Mouse (Mus musculus): ENCODE data around the gene Mboat7. TPM values are rescaled to one million over a fixed set of nuclear protein-coding genes. Genes with fewer than 3 reads are reported as not detected.

The Mboat7 gene
- polyA plus RNA-seq, 1 experiment = 57.0 TPM

DNA sequence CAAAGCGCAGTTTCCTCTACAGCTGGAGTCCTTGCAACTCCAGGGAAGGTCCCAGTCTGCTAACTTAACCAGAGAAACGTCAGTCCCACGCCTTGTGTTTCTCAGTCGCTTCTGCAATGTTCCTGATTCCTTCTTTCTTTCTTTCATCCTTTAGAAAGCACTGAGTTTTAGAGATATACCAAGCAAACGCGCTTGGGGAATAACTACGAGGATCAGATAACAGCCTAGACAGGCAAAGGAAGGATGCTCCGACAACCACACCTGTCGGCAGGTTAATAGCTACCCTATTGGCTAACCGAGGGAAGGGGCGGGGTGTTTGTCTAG lies 49.0 kb downstream of the Mboat7 start:
- Histone ChIP-seq H3K27me3 (ENCODE audit: control insufficient read depth, insufficient read depth, low read length) (no peaks in the 10 kb centered on the region), H3K27ac (ENCODE audit: insufficient read depth, low read length) (peak overlapping the region; percentile 53), H3K4me3 (ENCODE audit: extremely low read depth, insufficient read depth, insufficient read length) (peak overlapping the region; percentile 34; the same call in 1 of the 2 replicates), H3K36me3 (ENCODE audit: control insufficient read depth, insufficient read depth, low read length) (peaks cover 11% of the 10 kb centered on the region), H3K4me1 (ENCODE audit: control insufficient read depth, insufficient read depth, insufficient read length) (peaks cover 12% of the 10 kb centered on the region; the same call in 1 of the 2 replicates)
- 1% methylated on average over 11 of the region's 11 CpGs for WGBS
- no peak for TF ChIP-seq CTCF (IDR thresholded peaks at IDR 0.05; ENCODE audit: extremely low read depth, insufficient read depth, insufficient read length, insufficient replicate concordance)
- TF ChIP-seq POLR2A (IDR thresholded peaks at IDR 0.05; ENCODE audit: low read depth, low read length) = no peak
- peak in 1 of 2 experiments; percentile 91 for DNase-seq (ENCODE audit: low read depth in 1 of 2, low spot score in 2 of 2)

DNA sequence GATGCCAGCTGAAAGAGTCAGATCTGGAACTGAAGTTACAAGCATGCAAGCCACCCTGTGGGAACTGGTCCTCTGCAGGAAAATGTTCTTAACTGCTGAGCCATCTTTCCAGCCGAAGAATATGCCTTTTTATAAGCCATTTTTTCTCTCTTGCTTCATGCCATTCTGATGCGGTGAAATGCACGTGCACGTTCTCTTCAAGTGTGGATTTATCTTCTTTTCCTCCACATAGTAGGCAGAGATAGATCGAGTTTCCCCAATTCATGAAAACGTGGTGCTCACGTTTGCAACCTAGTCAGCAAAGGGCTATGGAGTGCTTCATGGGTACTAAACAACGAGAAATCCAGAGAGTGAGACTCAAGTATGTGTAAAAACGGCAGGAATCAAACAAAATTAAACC lies 49.5 kb downstream of the Mboat7 start:
- H3K4me3 ChIP-seq (ENCODE audit: extremely low read depth, insufficient read depth, insufficient read length) = no peak overlapping the region
- no peak overlapping the region for H3K27ac ChIP-seq (ENCODE audit: insufficient read depth, low read length)
- H3K36me3 ChIP-seq (ENCODE audit: control insufficient read depth, insufficient read depth, low read length) = peaks cover 12% of the 10 kb centered on the region
- H3K27me3 ChIP-seq (ENCODE audit: control insufficient read depth, insufficient read depth, low read length) = no peaks in the 10 kb centered on the region
- H3K4me1 ChIP-seq (ENCODE audit: control insufficient read depth, insufficient read depth, insufficient read length) = peaks cover 12% of the 10 kb centered on the region; the same call in 1 of the 2 replicates
- DNase-seq (ENCODE audit: low read depth in 1 of 2, low spot score in 2 of 2) = no peak
- 9% methylated on average over 9 of the region's 9 CpGs for WGBS
- TF ChIP-seq CTCF (IDR thresholded peaks at IDR 0.05; ENCODE audit: extremely low read depth, insufficient read depth, insufficient read length, insufficient replicate concordance) = no peak
- no peak for TF ChIP-seq POLR2A (IDR thresholded peaks at IDR 0.05; ENCODE audit: low read depth, low read length)

DNA sequence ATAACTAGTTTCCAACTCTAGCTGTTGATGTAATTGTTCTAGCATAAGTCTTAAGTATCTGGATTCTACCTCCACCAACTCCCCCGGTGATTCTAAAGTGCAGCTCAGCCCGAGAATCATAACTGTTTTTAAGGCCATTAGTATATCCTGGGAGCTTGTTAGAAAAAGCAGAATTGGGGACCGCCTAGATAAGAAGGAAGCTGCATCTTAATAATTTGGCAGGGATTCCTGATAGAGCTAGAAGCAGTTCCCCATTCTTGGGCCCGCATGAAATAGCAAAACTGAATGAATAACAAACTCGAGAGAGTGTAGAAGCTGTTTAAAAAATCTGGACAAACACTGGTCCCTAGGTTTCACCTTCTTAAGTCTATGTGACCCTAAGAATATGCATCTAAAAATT lies 49.9 kb downstream of the Mboat7 start:
- no peak overlapping the region for H3K27ac ChIP-seq (ENCODE audit: insufficient read depth, low read length)
- 21% methylated on average over 5 of the region's 5 CpGs for WGBS
- DNase-seq (ENCODE audit: low read depth in 1 of 2, low spot score in 2 of 2) = no peak
- TF ChIP-seq CTCF (IDR thresholded peaks at IDR 0.05; ENCODE audit: extremely low read depth, insufficient read depth, insufficient read length, insufficient replicate concordance) (no peak), POLR2A (IDR thresholded peaks at IDR 0.05; ENCODE audit: low read depth, low read length) (no peak)
- H3K4me1 ChIP-seq (ENCODE audit: control insufficient read depth, insufficient read depth, insufficient read length) = peaks cover 12% of the 10 kb centered on the region; the same call in 1 of the 2 replicates
- peaks cover 17% of the 10 kb centered on the region for H3K36me3 ChIP-seq (ENCODE audit: control insufficient read depth, insufficient read depth, low read length)
- H3K27me3 ChIP-seq (ENCODE audit: control insufficient read depth, insufficient read depth, low read length) = no peaks in the 10 kb centered on the region
- H3K4me3 ChIP-seq (ENCODE audit: extremely low read depth, insufficient read depth, insufficient read length) = no peak overlapping the region

DNA sequence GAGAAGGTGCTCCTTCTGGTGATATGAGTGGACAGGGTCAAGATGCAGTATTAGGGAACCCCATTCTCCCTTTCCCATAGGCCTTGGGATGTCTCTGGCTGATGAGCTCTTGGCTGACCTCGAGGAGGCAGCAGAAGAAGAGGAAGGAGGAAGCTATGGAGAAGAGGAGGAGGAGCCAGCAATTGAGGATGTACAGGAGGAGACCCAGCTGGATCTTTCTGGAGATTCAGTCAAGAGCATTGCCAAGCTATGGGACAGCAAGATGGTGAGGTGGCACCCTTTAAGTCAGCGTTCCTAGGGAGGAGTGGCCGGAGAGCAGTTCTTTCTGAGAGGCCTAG lies 62.9 kb downstream of the Mboat7 start:
- 47% methylated on average over 3 of the region's 3 CpGs for WGBS
- TF ChIP-seq POLR2A (IDR thresholded peaks at IDR 0.05; ENCODE audit: low read depth, low read length) (no peak), CTCF (IDR thresholded peaks at IDR 0.05; ENCODE audit: extremely low read depth, insufficient read depth, insufficient read length, insufficient replicate concordance) (no peak)
- no peak for DNase-seq (ENCODE audit: low read depth in 1 of 2, low spot score in 2 of 2)
- Histone ChIP-seq H3K27ac (ENCODE audit: insufficient read depth, low read length) (no peak overlapping the region), H3K27me3 (ENCODE audit: control insufficient read depth, insufficient read depth, low read length) (no peaks in the 10 kb centered on the region), H3K36me3 (ENCODE audit: control insufficient read depth, insufficient read depth, low read length) (peaks cover 7% of the 10 kb centered on the region), H3K4me1 (ENCODE audit: control insufficient read depth, insufficient read depth, insufficient read length) (peaks cover 13% of the 10 kb centered on the region; the same call in 1 of the 2 replicates), H3K4me3 (ENCODE audit: extremely low read depth, insufficient read depth, insufficient read length) (peak overlapping the region; percentile 64; the same call in 1 of the 2 replicates)

DNA sequence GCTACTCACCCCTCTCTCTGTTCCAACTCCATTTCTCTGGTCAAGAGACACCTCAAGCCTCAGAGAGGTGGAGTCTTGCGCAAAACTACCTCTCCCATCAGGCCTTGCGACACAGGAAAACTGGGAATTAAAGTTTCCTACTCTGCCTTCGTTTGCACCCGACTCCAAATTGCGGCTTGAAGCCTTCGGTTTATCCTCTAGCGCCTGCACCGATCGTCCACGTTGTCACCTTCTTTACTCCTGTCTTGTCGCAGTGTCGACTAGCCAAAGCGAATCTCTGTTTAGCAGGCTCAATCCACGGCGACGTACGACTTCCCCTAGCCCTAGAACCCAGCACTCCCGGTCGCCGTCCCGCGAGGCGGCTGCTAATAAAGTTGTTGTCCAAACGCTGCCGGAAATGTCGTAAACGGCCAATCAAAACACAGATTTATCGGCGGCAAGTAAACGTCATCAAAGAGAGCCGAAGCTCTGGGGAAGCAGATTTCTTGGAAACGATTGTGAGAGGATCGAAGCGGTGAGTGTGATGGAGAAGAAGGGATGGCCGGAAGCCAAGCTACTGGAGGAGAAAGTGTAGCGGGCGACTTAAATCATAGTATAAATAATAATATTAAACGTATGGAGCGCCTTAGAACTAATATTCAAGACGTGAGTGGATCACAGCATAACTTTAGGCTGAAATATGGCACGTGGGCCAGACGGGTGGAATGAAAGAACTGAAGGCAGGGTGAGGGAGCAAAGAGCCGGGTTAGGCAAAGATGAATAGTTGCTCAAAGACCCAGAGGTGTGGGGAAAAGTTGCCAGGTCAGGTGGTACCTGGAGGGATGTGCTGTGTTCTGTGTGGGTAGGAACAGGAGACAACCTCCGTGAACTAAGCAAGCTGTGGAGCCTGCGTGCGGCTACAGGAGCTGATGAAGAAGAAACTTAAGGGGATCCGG lies 63.5 kb downstream of the Mboat7 start, which contains the start of the genes Tfpt and Prpf31:
Tfpt (minus strand) TSS at position 387 of the 935 bp plus-strand sequence.
Prpf31 (plus strand) TSS at position 443 of the 935 bp plus-strand sequence.
- peak; percentile 89 for DNase-seq (ENCODE audit: low read depth in 1 of 2, low spot score in 2 of 2)
- TF ChIP-seq CTCF (IDR thresholded peaks at IDR 0.05; ENCODE audit: extremely low read depth, insufficient read depth, insufficient read length, insufficient replicate concordance) (no peak), POLR2A (IDR thresholded peaks at IDR 0.05; ENCODE audit: low read depth, low read length) (peak; percentile 2; the same call in 1 of the 2 replicates)
- H3K27ac ChIP-seq (ENCODE audit: insufficient read depth, low read length) = peak within 1 kb of the TSS; percentile 85
- H3K4me1 ChIP-seq (ENCODE audit: control insufficient read depth, insufficient read depth, insufficient read length) = peaks cover 13% of the 10 kb centered on the region; the same call in 1 of the 2 replicates
- peak within 1 kb of the TSS; percentile 64 for H3K4me3 ChIP-seq (ENCODE audit: extremely low read depth, insufficient read depth, insufficient read length)
- WGBS = under 1% methylated on average over 47 of the region's 47 CpGs
- no peaks in the 10 kb centered on the region for H3K27me3 ChIP-seq (ENCODE audit: control insufficient read depth, insufficient read depth, low read length)
- peaks cover 3% of the 10 kb centered on the region for H3K36me3 ChIP-seq (ENCODE audit: control insufficient read depth, insufficient read depth, low read length)

GRCm38 (mm10) chr7:3629030-3629429 lies 64.3 kb downstream of the Mboat7 start:
- H3K4me1 ChIP-seq (ENCODE audit: control insufficient read depth, insufficient read depth, insufficient read length) = peaks cover 13% of the 10 kb centered on the region; the same call in 1 of the 2 replicates
- no peak for DNase-seq (ENCODE audit: low read depth in 1 of 2, low spot score in 2 of 2)
- no peak for TF ChIP-seq CTCF (IDR thresholded peaks at IDR 0.05; ENCODE audit: extremely low read depth, insufficient read depth, insufficient read length, insufficient replicate concordance)
- TF ChIP-seq POLR2A (IDR thresholded peaks at IDR 0.05; ENCODE audit: low read depth, low read length) = no peak
- H3K27ac ChIP-seq (ENCODE audit: insufficient read depth, low read length) = no peak overlapping the region
- peaks cover 6% of the 10 kb centered on the region; the same call in 1 of the 2 replicates for H3K36me3 ChIP-seq (ENCODE audit: control insufficient read depth, insufficient read depth, low read length)
- no peaks in the 10 kb centered on the region for H3K27me3 ChIP-seq (ENCODE audit: control insufficient read depth, insufficient read depth, low read length)
- 35% methylated on average over 4 of the region's 4 CpGs for WGBS
- peak overlapping the region; percentile 64 for H3K4me3 ChIP-seq (ENCODE audit: extremely low read depth, insufficient read depth, insufficient read length)

Other genes with a start within 250 kb of the Mboat7 start
- 0.48 and 0.54 TPM in 2 replicates for gene Tarm1, start 190.9 kb downstream of the Mboat7 start, polyA plus RNA-seq (2012; rRNA removed)
- 0.14 and 0.15 TPM in 2 replicates for gene Oscar, start 77.4 kb downstream of the Mboat7 start, polyA plus RNA-seq (2012; rRNA removed)
- gene Ndufa3, start 76.2 kb downstream of the Mboat7 start, polyA plus RNA-seq (2012; rRNA removed) = 117 and 124 TPM in 2 replicates
- 6.8 TPM in 2 replicates for gene Tfpt, start 63.6 kb downstream of the Mboat7 start, polyA plus RNA-seq (2012; rRNA removed)
- 24.1 and 27.8 TPM in 2 replicates for gene Prpf31, start 63.5 kb downstream of the Mboat7 start, polyA plus RNA-seq (2012; rRNA removed)
- 94.1 and 111 TPM in 2 replicates for gene Cnot3, start 48.3 kb downstream of the Mboat7 start, polyA plus RNA-seq (2012; rRNA removed)
- 1.8 and 2.3 TPM in 2 replicates for gene Leng1, start 27.7 kb downstream of the Mboat7 start, polyA plus RNA-seq (2012; rRNA removed)
- gene Tmc4, start 16.0 kb downstream of the Mboat7 start, polyA plus RNA-seq (2012; rRNA removed) = 7.6 and 8.4 TPM in 2 replicates
- 29.2 and 47.1 TPM in 2 replicates for gene Tsen34, start 660 bp downstream of the Mboat7 start, polyA plus RNA-seq (2012; rRNA removed)
- 1,349 and 2,225 TPM in 2 replicates for gene Rps9, start 10.5 kb upstream of the Mboat7 start, polyA plus RNA-seq (2012; rRNA removed)
- 51.9 and 72.4 TPM in 2 replicates for gene Pirb, start 26.9 kb upstream of the Mboat7 start, polyA plus RNA-seq (2012; rRNA removed)
- gene Gm15448, start 132.2 kb upstream of the Mboat7 start, polyA plus RNA-seq (2012; rRNA removed) = 3.7 and 4.5 TPM in 2 replicates
- 5.0 and 13.3 TPM in 2 replicates for gene Pira2, start 151.5 kb upstream of the Mboat7 start, polyA plus RNA-seq (2012; rRNA removed)
- gene Gm14548, start 204.6 kb upstream of the Mboat7 start, polyA plus RNA-seq (2012; rRNA removed) = 7.0 and 18.4 TPM in 2 replicates
- gene Lilra6, start 222.0 kb upstream of the Mboat7 start, polyA plus RNA-seq (2012; rRNA removed) = 7.3 and 9.0 TPM in 2 replicates

Data from spleen, adult 2 months (tissue).